Mouse (Mus musculus) left cerebral cortex, postnatal 14 days (tissue): ENCODE measurements at regions not wholly inside any gene's neighbourhood (a gene's known extent, or its start where the extent isn't known, plus 50 kb on each side); places are given as distances from the start of the nearest gene placed in this dataset.
A peak's percentile ranks its signal among the peaks of the same experiment; 100 is the strongest.

ENCODE experiments used
- DNase-seq, 2 experiments: peaks; one replicate each; pipeline ENCODE4 v3.0.0; 2021 to 2022; ENCODE audit warnings: low spot score in 2 of 2, mixed read lengths in 1 of 2
- intact Hi-C: fragments of 180-260 bp; cut with DNase I; formaldehyde crosslinking; loops from one replicate; pipeline ENCODE4 v1.15.1; 2025

DNA sequence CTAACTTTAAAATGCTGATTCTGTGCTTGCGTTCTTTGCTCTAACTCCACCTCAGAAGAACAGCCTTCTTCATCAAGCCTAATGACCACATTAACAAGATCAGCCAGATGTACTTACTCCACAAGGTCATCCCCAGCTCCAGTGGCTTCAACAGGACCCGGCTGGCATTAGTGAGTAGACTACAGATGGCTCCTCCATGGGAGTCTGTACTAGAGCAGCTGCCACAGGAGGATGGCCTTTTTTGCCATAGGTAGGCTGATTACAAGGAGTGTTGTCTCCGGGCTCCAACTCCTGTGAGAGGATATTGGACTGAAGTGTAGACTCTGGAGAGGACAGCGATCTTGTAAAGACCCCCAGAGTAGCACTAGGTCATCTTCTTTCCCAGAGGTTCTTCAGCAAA lies 729.7 kb downstream of the Galc start:
- no peak for DNase-seq
- intact Hi-C loops: no loop called here

DNA sequence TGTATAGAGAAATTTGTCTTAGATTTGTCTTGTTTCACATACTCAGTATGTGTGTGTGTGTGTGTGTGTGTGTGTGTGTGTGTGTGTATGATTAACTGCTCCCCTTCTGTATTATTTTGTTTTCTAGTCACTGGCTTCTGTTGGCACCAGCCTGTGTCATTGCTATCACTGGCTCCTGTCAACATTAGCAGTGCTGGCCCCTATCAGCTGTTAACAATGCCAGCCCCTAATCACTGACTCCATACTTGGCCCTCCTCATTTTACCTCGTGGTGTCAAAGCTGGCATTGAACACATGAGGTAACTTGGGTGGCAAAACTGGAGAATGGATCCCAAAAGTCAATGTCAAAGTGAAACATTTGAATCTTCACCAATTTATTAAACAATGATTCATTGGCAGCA lies 733.3 kb downstream of the Galc start:
- intact Hi-C loops: no loop called here
- DNase-seq: no peak

DNA sequence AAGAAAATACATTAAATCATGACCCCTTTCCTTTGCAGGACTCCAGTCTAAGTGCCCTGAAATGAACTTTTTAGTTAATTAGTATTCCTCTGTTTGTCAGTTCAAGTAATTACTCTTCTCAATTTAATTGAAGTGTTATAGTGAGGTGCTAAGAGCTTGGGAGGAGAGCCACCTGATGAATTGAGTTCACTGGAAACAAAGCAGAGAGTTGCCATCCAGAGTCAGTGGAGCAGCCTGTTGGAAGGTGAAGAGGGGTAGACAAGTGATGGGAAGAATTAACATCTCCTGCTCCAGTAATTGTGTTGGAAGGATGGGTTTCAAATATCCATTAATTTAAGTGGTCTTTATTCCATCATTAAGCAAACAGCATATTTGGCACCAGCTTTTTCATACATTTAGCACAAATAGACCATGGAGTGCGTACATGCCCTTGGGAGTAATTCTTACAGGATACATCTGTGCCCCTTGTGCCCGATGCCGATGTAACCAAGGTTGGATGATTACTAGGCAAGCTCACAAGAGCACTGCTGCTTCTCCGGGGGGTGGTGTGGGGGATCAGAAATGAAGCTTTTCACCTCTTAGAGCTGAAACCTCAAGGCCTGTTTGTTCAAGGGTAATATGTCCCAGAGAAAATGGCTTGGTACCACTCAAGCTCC lies 739.3 kb downstream of the Galc start:
- intact Hi-C loops: no loop called here
- no peak for DNase-seq

DNA sequence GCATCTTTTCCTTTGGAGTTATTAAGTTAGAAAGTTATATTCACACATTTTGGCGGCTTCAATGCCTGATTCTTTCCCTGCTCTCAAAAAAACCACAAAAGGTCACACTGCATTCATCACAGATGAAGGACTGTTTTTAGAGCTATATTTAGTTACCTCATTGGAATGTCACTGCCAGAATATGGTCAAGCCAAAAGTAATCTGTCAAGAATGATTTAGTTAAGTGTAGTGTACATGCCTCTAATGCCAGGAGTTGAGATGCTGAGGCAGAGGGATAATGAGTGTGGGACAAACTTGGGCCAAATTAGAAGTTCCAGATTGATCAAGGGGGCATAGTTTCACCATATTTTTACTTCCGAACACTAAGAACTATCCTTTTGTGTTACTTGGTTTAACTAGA lies 741.7 kb downstream of the Galc start:
- intact Hi-C loops: no loop called here
- no peak for DNase-seq

DNA sequence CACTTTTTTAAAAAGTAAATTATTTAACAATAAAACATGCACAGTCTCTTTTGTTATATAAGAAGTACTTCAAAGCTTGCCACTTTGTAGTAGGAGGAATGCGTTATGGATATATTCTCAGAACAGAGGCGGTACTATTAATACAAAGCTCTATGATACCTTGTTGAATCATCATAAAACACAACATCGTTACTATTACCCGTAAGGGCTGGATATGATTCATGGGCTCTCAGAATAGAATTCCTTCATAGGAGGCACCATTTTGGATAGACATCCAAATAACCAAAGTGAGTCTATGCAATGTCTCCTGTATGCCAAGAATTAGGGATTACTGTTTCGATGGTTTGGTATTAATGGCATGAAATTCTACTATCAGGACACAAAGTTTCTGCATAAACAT lies 743.5 kb downstream of the Galc start:
- intact Hi-C loops: no loop called here
- DNase-seq: peak in 1 of 2 experiments; percentile 1

DNA sequence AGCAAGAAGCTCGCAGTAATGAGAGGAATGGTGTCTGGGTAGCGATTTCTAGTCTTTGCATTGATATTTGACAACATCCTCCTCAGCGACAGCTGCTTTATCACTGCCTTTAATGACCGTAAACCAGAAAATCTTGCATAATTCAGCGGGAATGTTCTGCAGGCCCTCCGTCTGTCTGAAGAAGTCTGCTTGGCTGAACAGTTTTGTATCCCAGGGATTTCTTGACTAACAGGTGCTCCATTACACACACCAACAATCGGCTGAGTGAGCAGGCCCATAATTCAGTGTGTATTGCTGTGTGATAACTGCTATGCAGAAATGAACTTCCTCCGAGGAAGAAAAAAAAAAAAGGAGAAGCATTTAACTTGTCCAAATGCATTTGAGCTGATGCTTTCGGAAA lies 747.4 kb downstream of the Galc start:
- no peak for DNase-seq
- intact Hi-C loops: no loop called here

DNA sequence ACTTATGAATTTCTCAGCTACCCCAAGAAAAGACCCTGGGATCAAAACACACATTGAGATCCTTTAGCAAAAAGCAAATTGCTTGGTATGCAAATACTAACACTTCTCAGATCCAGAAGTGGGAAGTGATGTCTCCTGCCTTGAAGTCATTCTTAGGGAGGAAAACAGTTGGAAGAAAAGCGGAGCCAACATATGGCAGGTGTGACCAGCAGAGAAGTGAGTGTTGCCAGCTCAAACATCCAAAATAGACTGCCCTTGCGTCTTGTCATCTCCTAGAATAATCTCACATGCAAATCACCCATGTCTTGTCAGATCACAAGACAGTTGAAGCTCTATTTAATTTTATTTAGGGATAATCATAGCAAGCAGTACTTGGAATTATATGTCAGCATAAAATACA lies 757.8 kb downstream of the Galc start:
- intact Hi-C loops: no loop called here
- DNase-seq: peak; percentile 32 to 46

DNA sequence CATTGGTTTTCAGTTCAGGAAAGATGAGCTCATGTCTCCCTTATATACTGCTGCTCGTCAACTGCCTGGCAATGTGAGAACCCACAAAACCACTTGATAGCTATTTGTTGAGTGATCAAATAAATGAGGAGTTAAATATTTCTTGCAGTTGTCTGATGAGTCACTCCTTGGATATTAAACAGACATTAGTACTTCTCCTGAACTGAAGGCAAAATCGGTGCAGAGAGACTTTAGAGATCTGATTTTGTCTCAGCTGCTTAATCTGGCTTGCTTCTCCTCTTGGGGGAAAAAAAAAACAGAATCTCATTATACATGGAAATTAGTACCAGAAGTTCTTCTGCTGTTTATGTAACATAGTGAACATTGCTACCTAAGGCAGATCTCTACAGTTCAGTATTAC lies 775.7 kb downstream of the Galc start:
- no peak for DNase-seq
- intact Hi-C loops: no loop called here

DNA sequence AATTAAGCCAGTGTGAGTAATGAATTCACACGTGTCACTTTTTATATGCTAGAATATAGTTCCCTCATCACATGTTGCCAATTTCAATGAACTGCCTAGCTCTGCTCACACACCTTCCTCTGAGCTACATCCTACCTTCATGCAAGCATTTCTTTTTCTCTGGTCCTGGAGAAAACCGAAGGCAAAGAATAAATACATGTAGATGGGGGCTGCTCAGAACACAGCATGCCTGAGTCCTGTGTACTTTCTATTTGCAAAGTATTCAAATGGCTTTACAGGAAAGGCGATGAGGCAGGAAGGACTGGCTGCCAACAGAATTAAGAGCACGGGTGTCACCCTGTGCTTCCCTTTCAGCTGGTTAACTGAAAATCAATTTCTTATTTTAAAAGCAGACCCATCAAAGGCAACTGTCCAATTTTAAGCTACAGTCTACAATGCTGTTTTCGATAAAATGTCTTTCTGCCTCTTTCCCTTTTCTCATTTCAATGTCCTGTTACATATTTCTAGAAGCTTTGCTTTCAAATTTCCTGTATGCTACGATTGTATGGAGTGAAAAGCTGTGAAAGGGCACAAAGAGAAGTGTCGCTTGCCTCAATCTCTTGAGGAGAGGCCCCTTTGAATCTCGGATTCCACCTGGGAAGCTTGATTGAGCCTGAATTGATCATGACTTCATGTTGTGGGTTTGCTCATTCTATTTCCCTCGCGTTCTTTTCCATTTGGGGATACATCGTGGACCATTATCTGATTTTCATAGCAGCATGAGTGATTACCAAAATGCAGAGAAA lies 782.6 kb downstream of the Galc start:
- no peak for DNase-seq
- intact Hi-C loops: no loop called here

DNA sequence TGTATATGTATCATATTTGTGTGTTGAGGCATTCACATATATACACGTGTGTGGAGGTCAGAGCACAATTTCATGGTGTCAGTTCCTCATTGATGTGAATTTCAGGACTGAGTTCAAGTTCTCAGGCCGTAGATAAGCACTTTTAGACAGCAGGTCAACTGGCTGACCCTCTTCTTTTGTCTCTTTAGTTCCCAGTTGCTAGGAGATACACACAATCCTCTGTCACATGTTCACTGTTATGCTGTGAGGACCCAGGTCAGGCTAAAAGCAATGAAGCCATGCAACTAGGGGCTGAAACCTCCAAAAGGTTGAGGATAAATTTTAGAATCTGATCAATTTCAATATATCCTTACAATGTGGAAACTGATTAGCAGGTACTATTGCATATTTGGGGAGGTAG lies 783.5 kb downstream of the Galc start:
- intact Hi-C loops: no loop called here
- DNase-seq: no peak

DNA sequence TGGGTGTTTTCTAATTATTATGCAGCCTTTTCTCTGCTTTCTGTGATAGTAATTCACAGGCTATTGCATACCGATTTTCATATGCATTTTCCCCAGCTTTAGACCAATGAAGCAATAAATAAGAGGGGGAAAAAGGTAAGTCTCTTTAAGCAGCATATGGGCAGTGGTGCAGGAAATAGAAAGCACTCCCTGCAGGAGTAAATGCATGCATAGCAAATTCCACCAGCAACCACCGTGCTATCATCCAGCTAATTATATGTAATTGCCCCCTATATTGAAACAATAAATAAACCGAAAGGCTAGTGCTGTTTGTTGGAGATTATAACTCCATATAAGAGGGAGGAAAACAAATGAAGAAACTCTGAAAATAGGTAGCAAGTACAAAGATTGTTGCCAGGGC lies 790.1 kb downstream of the Galc start:
- intact Hi-C loops: no loop called here
- no peak for DNase-seq

DNA sequence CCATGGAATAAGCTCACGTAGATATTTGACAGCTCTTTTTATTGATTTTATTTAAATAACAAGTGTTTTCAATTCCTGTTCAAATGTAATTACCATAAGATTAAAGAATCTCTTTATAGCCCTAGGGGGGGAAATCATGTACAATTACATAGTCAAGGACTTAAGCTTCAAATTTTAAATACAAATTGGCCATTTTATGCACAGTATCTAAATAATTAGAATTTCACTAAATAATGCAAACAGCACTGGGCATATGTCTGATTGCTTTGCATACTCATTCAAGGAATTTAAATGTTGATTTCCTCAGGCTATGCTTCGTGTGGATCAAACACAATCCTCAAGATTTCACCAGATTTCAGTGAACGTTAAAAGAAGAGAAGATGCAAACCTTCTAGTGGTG lies 823.1 kb downstream of the Galc start:
- no peak for DNase-seq
- intact Hi-C loops: no loop called here

DNA sequence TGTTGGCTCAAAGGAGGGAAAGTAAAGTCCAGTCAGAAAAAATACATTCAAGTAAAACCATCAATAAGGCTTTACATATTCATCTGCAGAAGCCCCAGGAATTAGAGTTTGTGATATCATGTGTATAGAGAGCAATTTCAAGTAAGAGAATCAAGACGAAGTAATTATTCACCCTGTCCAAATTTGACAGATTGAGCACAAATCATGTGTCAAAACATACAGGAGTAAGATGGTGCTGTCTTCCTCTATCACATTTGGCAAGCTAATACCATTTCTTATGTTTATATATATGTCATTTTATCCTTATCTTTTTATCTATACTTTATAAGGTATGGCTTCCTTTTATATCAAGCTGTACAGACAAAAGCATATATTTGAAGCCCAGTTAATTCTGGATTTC lies 825.2 kb downstream of the Galc start:
- intact Hi-C loops: no loop called here
- no peak for DNase-seq

DNA sequence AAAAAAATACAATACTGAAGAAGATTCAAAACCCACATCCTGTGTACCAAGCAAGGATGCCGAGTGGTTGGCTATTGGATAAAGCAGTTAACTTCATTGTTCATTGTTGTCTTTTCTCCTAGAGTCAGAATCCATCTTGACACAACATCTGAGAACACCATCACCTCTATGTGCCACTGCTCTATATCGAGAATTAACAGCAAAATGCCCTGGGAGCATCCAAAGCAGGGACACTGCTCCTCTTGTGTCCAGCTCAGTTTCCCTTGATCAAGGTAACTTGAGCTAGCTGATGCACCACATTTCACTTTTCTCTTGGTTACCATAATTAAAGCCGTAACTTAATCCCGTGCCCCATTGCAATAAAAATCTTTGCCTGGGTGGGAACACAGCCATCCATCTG lies 826.6 kb downstream of the Galc start:
- no peak for DNase-seq
- intact Hi-C loops: no loop called here

DNA sequence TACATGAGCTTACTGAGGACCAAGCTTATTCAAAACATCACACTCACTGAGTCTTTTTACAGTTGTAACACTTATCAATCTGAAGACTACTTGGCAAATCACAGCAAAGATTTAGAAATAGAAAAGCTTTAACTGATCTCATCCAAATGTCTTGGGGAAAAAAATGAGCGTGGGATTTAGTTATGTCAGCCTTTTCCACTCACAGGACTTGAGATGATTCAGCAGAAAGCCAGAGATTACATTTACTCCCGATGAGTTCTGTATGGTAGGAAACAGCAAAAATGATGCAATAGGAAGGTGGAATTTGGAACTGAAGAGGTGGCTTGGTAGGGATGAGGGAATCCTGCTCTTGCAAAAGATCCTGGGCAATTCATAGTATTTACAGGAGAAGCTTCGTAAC lies 831.0 kb downstream of the Galc start:
- peak; percentile 3 to 42 for DNase-seq

DNA sequence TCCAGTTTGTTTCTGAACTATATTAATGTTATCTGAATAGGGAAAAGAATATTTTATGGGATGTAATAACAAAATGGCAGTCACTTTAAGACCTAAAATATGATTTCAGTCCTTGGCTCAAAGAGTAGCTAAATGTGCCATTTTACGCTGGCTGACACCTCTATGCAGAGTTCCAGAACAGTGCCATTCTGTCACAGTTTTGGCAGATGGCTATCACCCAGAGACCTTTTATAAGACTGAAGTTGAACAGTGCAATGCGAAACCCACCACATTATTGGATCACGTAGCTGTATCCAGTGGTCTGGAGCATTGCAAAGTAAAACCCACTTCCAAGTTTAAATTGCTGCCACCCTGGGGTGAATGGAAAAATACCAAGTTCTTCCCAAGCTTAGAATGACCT lies 834.5 kb downstream of the Galc start:
- no peak for DNase-seq

More for the DNA sequence above, 831.0 kb downstream of the Galc start:
- intact Hi-C loops: no loop called here

DNA sequence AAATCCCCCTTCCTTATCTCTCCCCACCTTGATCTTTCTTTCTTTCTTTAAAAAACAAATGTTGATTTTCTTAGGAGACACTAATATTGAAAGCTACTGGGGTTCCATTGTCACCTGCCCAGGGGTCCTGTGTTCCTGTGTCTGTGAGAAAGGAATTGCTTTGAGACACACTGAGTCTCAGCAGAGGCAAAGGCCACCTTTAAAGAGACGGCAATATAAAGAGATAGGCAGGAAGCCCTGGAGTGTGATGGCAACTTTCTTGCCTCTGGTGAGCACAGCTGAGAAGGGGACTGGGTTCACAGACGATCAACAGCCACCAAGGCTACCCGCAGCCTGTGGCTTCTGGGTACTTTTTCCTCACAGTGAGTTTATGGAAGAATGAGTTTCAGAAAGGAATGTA lies 855.8 kb downstream of the Galc start:
- DNase-seq: no peak
- intact Hi-C loops: no loop called here

More for the DNA sequence above, 834.5 kb downstream of the Galc start:
- intact Hi-C loops: no loop called here

DNA sequence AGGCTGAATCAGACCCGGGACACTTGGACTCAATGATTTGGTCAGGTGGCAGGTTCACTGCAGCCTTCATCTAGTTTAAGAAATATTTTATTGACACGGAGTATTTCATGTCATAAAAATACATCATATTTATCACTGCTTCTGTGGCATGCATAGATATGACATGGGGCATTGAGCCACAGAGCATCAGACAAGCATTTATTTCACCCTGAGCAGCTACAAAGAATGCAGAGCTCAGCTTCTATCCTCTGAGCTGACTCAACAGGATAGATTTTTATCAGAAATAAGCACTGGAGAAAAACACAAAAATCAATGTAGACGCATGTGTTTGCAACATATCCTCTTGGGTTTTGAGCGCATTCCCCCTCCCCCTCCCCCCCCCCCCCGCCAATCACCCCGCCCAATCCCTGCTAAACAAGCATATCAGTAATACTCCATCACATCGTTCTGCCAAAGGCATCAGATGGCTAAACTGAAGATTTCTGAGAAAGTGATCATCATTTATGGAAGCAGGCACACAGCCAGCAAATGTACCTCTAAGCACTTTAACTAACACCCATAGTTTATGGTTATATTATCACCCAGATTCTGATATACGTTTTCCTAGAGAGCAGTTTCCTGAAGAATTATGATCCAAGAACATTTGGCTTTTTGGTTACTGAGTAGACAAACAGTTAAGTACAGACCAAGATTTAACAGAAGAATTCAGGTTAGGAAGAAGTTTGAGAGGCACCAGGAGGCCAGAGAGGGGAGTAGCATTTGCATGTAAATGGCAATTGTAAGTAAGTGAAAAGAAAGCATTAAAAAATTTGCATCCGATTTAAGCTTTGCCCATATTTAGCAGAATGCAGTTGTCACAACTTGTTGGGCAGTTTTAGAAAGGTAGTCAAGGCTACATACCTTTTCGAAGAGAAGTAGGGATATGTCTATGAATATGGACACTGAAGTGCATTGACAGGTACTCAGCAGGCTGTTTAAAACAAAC lies 856.6 kb downstream of the Galc start:
- no peak for DNase-seq
- intact Hi-C loops: no loop called here

DNA sequence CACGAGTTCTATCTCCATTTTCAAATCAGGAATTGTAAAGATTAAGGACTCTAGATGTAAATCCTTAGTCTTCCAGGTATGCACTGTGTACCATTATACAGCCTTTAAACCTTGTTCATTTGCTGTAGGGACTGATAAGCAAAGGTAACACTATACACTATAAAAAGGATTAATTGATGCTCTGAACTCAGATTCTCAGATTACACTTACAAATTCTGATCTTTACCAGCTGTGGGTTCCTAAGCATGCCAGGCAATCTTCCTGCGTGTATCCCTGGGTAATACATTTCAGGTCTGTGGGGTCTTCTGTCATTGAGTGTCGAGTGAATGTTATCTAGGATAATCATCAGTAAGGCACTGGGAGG lies 860.7 kb downstream of the Galc start:
- intact Hi-C loops: no loop called here
- DNase-seq: no peak

DNA sequence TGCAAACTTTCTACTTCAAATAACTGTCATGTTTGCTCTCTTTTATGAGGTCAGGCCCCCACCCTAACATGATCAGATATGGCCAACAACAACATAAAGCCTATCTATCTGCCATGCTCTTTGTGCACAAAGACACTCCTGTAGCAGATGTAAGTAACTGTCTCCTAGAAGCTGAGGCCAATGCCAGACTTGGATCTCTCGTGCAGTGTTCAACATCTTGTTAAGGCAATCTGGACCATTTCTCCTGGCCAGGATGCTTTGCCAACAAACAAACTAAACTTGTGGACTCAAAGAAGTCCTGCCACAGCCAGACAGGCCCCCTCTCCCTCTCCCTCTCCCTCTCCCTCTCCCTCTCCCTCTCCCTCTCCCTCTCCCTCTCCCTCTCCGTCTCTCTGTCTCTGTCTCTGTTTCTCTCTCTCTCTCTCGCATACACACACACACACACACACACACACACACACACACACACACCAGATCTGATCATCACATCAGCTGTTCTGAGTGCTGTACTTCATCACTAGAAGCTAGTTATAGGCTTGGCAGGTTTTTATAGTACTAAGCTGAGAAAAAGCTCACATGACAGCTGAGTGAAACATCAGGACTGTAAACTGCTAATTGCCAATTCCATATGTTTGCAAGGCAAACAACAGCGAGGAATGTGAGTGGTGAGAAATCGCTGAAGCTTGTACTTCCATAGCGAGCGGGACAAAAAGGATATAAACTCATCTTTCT lies 861.2 kb downstream of the Galc start:
- intact Hi-C loops: no loop called here
- DNase-seq: peak; percentile 6 to 44
